In genomic region chr15:8416500-8417138, GRCm38 (mm10) we compare ENCODE assay signal across 24 mouse cellular contexts.
"Had no signal": no experiment of that assay in that cellular context is flagged by ENCODE, and none has a peak within 500 bp of the region (broad histone marks: within the 10 kb centered on the region; RNA-seq: fewer than 3 reads in every experiment).

No protein-coding gene starts in this region.

- H3K4me2 ChIP-seq: liver, embryonic 15.5 days; lung, embryonic 15.5 days; midbrain, embryonic 12.5 days; midbrain, embryonic 15.5 days; neural tube, embryonic 13.5 days; neural tube, embryonic 15.5 days; stomach, embryonic 15.5 days had no signal

- H3K27me3 ChIP-seq: liver, embryonic 15.5 days; lung, embryonic 15.5 days; megakaryocyte, embryonic 14.5 days; midbrain, embryonic 12.5 days; midbrain, embryonic 15.5 days; neural tube, embryonic 13.5 days; neural tube, embryonic 15.5 days; stomach, embryonic 15.5 days had no signal

- H3K4me1 ChIP-seq: midbrain, embryonic 12.5 days; midbrain, embryonic 15.5 days; neural tube, embryonic 13.5 days; neural tube, embryonic 15.5 days; stomach, embryonic 15.5 days had no signal

- H3K9ac ChIP-seq: liver, embryonic 15.5 days; liver, postnatal 0 days; lung, embryonic 15.5 days; midbrain, embryonic 12.5 days; midbrain, embryonic 15.5 days; neural tube, embryonic 13.5 days; neural tube, embryonic 15.5 days; stomach, embryonic 15.5 days had no signal

- DNase-seq: liver, postnatal 0 days; lung, adult 2 months; lung, postnatal 14 days; lung, postnatal 36 days; retina, postnatal 1 day; right cerebral cortex, adult 18-20 months; right cerebral cortex, postnatal 25 days; right cerebral cortex, postnatal 4 days; spleen, adult 18-20 months; thymus, adult 18-20 months; thymus, postnatal 14 days; thymus, postnatal 36 days had no signal

- H3K9me3 ChIP-seq: liver, embryonic 15.5 days; lung, embryonic 15.5 days; megakaryocyte, embryonic 14.5 days; midbrain, embryonic 12.5 days; midbrain, embryonic 15.5 days; neural tube, embryonic 13.5 days; neural tube, embryonic 15.5 days; stomach, embryonic 15.5 days had no signal

- H3K4me3 ChIP-seq: liver, embryonic 15.5 days; lung, embryonic 15.5 days; megakaryocyte, embryonic 14.5 days; midbrain, embryonic 12.5 days; midbrain, embryonic 15.5 days; myocyte; neural tube, embryonic 13.5 days; neural tube, embryonic 15.5 days; stomach, embryonic 15.5 days had no signal

- H3K27ac ChIP-seq: liver, embryonic 15.5 days; lung, embryonic 15.5 days; macrophage; midbrain, embryonic 12.5 days; midbrain, embryonic 15.5 days; neural tube, embryonic 13.5 days; neural tube, embryonic 15.5 days; stomach, embryonic 15.5 days; stomach, postnatal 0 days had no signal

- ATAC-seq: liver, postnatal 0 days; lung, postnatal 0 days; midbrain, embryonic 15.5 days had no signal

- H3K36me3 ChIP-seq: liver, embryonic 15.5 days; lung, embryonic 15.5 days; midbrain, embryonic 12.5 days; midbrain, embryonic 15.5 days; neural tube, embryonic 13.5 days; neural tube, embryonic 15.5 days; stomach, embryonic 15.5 days had no signal
